Mouse (Mus musculus): ENCODE data around the gene Sh3bp4. TPM values are rescaled to one million over a fixed set of nuclear protein-coding genes. Genes with fewer than 3 reads are reported as not detected.

The Sh3bp4 gene
- 24.9 and 26.2 TPM in 2 replicates for polyA plus RNA-seq (2012; rRNA removed; ENCODE audit: low replicate concordance)

GRCm38 (mm10) chr1:89070103-89070700 is at the start of gene Sh3bp4:
Sh3bp4 (plus strand) TSS chr1:89070415.

